Mouse (Mus musculus): ENCODE measurements around the gene Cmtm3. TPM values are rescaled to one million over a fixed set of nuclear protein-coding genes. Genes with fewer than 3 reads are reported as not detected.
A peak's percentile ranks its signal among the peaks of the same experiment; 100 is the strongest.

Cmtm3 gene
- polyA plus RNA-seq, 1 experiment from 2014 or later: 84.6 TPM

GRCm38 (mm10) chr8:104394801-104395702, 55.8 kb downstream of the Cmtm3 start:
- no peaks in the 10 kb centered on the region for H3K27me3 ChIP-seq (ENCODE audit: control insufficient read depth, insufficient read depth, low read length)
- peak; percentile 75 for ATAC-seq (ENCODE audit: insufficient read depth, low FRiP score, low TSS enrichment)
- H3K9ac ChIP-seq (ENCODE audit: low read length): peak overlapping the region; percentile 82
- 1% methylated on average over 59 of the region's 82 CpGs for WGBS
- no peaks in the 10 kb centered on the region for H3K9me3 ChIP-seq (ENCODE audit: control insufficient read depth, low read length)
- peak overlapping the region; percentile 78 for H3K4me3 ChIP-seq (ENCODE audit: low read depth, low read length)
- H3K27ac ChIP-seq (ENCODE audit: low read depth, low read length): peak overlapping the region; percentile 44
- peak overlapping the region; percentile 97 for H3K4me2 ChIP-seq (ENCODE audit: low read depth)
- peaks cover 7% of the 10 kb centered on the region; the same call in 1 of the 2 replicates for H3K4me1 ChIP-seq (ENCODE audit: control insufficient read depth, insufficient read depth, low read length)
- DNase-seq (ENCODE audit: low spot score): peak; percentile 60
- no peaks in the 10 kb centered on the region for H3K36me3 ChIP-seq (ENCODE audit: control insufficient read depth, insufficient read depth, low read length)

- Histone ChIP-seq H3K9me3 (ENCODE audit: control insufficient read depth, low read length) (no peaks in the 10 kb centered on the region), H3K4me2 (ENCODE audit: low read depth) (peak within 1 kb of the TSS; percentile 97), H3K4me1 (ENCODE audit: control insufficient read depth, insufficient read depth, low read length) (peaks cover 7% of the 10 kb centered on the region; the same call in 1 of the 2 replicates), H3K4me3 (ENCODE audit: low read depth, low read length) (peak within 1 kb of the TSS; percentile 78), H3K36me3 (ENCODE audit: control insufficient read depth, insufficient read depth, low read length) (no peaks in the 10 kb centered on the region), H3K27ac (ENCODE audit: low read depth, low read length) (peak within 1 kb of the TSS; percentile 44), H3K9ac (ENCODE audit: low read length) (peak within 1 kb of the TSS; percentile 82), H3K27me3 (ENCODE audit: control insufficient read depth, insufficient read depth, low read length) (no peaks in the 10 kb centered on the region)
- peak; percentile 80 for DNase-seq (ENCODE audit: low spot score)
- peak; percentile 72 for ATAC-seq (ENCODE audit: insufficient read depth, low FRiP score, low TSS enrichment)
- WGBS: 5% methylated on average over 14 of the region's 54 CpGs
These were observed 56.6 kb downstream of the Cmtm3 start, which contains the start of gene Cmtm4 for GRCm38 (mm10) chr8:104395703-104396357. Gene Cmtm4, minus strand, starts transcription at chr8:104395807.

Other genes with a start within 250 kb of the Cmtm3 start
- gene Cdh5, start 237.8 kb upstream of the Cmtm3 start, polyA plus RNA-seq (2014; fragmentation: Nextera tagmentation; extraction: Ambion mirVana): 19.5 and 19.8 TPM in 2 replicates
- 1.7 and 2.1 TPM in 2 replicates for gene Bean1, start 169.0 kb upstream of the Cmtm3 start, polyA plus RNA-seq (2014; fragmentation: Nextera tagmentation; extraction: Ambion mirVana)
- 34.4 and 36.4 TPM in 2 replicates for gene Tk2, start 90.9 kb upstream of the Cmtm3 start, polyA plus RNA-seq (2014; fragmentation: Nextera tagmentation; extraction: Ambion mirVana)
- gene Cklf, start 88.5 kb upstream of the Cmtm3 start, polyA plus RNA-seq (2014; fragmentation: Nextera tagmentation; extraction: Ambion mirVana): 30.8 and 35.3 TPM in 2 replicates
- not detected in 2 replicates for gene Cmtm2a, start 46.2 kb upstream of the Cmtm3 start, polyA plus RNA-seq (2014; fragmentation: Nextera tagmentation; extraction: Ambion mirVana)
- gene Gm45711, start 29.3 kb upstream of the Cmtm3 start, polyA plus RNA-seq (2014; fragmentation: Nextera tagmentation; extraction: Ambion mirVana): not detected in 2 replicates
- not detected in 2 replicates for gene Cmtm1, start 29.3 kb upstream of the Cmtm3 start, polyA plus RNA-seq (2014; fragmentation: Nextera tagmentation; extraction: Ambion mirVana)
- gene Gm11020, start 17.8 kb upstream of the Cmtm3 start, polyA plus RNA-seq (2014; fragmentation: Nextera tagmentation; extraction: Ambion mirVana): not detected in 2 replicates
- not detected in 2 replicates for gene Cmtm2b, start 17.2 kb upstream of the Cmtm3 start, polyA plus RNA-seq (2014; fragmentation: Nextera tagmentation; extraction: Ambion mirVana)
- 2.8 and 3.2 TPM in 2 replicates for gene Cmtm4, start 56.4 kb downstream of the Cmtm3 start, polyA plus RNA-seq (2014; fragmentation: Nextera tagmentation; extraction: Ambion mirVana)
- 78.2 and 82.2 TPM in 2 replicates for gene Dync1li2, start 103.6 kb downstream of the Cmtm3 start, polyA plus RNA-seq (2014; fragmentation: Nextera tagmentation; extraction: Ambion mirVana)
- 0.25 and 0.34 TPM in 2 replicates for gene Terb1, start 170.5 kb downstream of the Cmtm3 start, polyA plus RNA-seq (2014; fragmentation: Nextera tagmentation; extraction: Ambion mirVana)
- gene Nae1, start 195.2 kb downstream of the Cmtm3 start, polyA plus RNA-seq (2014; fragmentation: Nextera tagmentation; extraction: Ambion mirVana): 119 and 125 TPM in 2 replicates
- 1.2 and 1.4 TPM in 2 replicates for gene Car7, start 195.3 kb downstream of the Cmtm3 start, polyA plus RNA-seq (2014; fragmentation: Nextera tagmentation; extraction: Ambion mirVana)